Mouse (Mus musculus) small intestine, adult 2 months (tissue): ENCODE results near the gene Nup210l.

Experiments
- CTCF ChIP-seq: fragments of 200-500 bp; IDR thresholded peaks from 2 replicates; pipeline ENCODE4 v1.5.1; 2012; ENCODE audit warnings: low read depth, mild to moderate bottlenecking, control low read depth, inconsistent platforms, low read length, moderate library complexity, mixed read lengths; ENCODE audit not compliant: insufficient replicate concordance, insufficient read length; ENCODE audit errors: extremely low read depth
- POLR2A ChIP-seq: fragments of 200-500 bp; IDR thresholded peaks from 2 replicates; pipeline ENCODE4 v1.6.1; 2012; ENCODE audit warnings: low read depth, mild to moderate bottlenecking, control low read depth, inconsistent platforms, low read length, moderate library complexity

DNA sequence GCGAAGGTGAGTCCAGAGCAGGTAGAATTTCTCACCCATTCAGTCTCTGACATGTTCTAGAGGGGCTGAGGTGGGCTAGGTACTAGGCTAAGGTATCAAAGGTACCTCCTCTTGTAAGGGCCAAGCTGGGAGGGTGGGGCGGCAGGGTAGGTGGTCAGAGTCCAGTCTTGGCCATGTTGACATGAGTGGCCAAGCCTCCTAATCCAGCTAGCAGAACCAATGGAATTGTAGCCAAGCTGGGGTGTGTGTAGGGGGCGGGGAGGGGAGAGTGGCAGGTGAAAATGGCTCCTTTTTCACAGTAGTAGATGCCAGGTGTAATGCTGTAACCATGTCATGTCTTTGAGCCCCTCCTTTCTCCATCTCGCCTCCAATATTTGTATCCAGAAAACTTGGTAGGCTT is 154.6 kb downstream of the Nup210l start:
- TF ChIP-seq CTCF: no peak
- no peak for TF ChIP-seq POLR2A
